Mouse (Mus musculus) monocyte, adult 5-6 weeks (primary cell): Measurements from ENCODE around the gene Gdpd1. TPM values are rescaled to one million over a fixed set of nuclear protein-coding genes. Genes with fewer than 3 reads are reported as not detected.
"Not testable (repeated sequence)": the region's sequence is repeated elsewhere in the genome, so short reads cannot be mapped to it uniquely, and the experiment has no call there.

Experiments
- ATAC-seq: fragments of 153-309, 156-312 bp; replicated peaks from 2 replicates; pipeline ENCODE4 v1.8.0; 2017; ENCODE audit warnings: mild to moderate bottlenecking; ENCODE audit not compliant: low TSS enrichment, insufficient number of reproducible peaks, severe bottlenecking, poor library complexity, low FRiP score
- total RNA-seq: library from RNA; stranded (forward); fragments of 200-1000, 200-491, 200-594 nt; gene quantifications from 3 replicates; pipeline ENCODE4 v1.2.3, GENCODE M21; 2017

Gdpd1 gene
- total RNA-seq, 1 experiment from 2014 or later = not detected

DNA sequence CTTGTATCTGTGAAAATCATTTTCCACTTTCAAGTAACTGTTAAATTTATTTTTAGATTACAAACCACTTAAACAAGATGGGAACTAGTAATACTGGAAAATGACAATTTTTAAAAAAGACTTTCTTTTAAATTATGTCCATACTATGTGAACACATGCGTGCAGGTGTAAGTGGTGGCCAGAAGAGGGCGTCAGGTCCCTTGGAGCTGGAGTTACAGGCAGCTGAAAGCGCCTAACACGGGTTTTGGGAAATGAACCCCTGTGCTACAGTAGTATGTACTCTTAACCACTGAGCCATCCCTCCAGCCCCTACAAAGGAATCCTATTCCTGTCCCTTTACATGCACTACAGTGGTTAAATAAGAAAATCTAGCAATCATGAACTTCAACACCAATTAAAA is 37.7 kb downstream of the Gdpd1 start:
- no peak for ATAC-seq

DNA sequence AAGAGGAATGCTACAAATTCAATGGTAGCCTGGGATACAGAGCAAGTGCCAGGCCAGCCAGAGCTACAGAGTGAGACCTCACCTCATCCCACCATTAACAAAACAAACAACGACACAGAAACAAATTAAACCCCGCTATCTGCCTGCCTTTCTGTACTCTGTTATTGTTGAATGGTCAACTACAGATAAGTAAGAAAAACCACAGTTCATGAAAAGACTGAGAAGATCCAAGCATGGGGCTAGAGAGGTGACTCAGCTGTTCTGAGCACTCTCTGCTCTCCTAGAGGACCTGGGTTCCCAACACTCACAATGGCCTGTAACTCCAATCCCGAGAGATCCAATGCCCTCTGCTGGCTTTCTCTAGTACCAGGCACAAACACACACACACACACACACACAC is 45.6 kb downstream of the Gdpd1 start:
- ATAC-seq = no peak

DNA sequence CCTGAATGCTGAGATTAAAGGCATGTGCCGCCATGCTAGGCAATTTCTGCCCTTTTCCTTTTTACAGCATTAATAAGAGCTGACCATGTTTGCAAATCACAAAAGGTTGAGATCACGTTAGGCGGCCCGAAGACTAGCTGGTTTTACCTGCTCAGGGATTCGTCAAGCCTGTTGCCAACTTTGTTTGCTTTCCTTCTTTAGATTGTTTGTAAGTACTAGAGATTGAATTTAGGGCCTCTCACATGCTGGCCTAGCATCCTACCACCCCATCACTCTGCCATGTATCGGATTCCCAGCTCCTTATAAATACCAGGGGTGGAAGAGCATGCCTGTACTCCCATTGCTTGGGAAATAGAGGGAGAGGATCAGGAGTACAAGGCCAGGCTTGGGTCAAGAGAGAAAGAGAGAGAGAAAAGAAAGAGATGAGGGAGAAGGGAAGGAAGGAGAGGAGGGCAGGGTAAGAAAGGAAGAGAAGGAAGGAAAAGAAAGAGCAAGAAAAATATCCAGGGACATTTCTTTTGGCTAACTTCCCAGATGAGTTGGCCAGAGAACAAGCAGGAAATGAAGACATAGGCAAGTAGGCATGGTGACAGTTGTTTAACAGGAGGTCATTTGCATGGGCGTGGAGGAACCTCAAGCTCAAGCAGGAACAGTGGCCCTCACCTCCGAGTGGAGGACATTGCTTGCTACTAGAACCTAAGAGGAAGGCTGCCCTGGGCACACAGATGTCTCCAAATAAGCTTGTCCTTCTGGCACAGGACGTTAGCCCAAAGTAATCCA is 47.6 kb downstream of the Gdpd1 start:
- ATAC-seq = peak; percentile 47; the same call in 1 of the 2 replicates

DNA sequence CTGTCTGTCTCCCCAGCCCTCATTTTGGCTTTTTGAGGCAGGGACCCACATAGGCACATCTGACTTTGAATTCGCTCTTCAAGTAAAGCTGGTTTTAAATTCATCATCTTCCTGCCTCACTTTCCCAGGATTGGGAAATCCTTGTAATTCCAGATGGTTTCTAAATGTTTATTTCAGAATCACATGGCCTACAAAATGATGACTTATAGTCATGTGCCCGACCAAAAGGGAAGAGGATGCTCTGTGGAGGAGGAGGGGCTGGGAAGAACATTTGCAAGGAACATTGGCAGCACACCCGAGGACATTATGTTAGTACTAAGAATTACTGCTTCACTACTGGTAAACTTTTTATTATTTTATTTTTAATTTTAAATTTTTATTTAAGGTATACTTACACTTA is 48.5 kb downstream of the Gdpd1 start:
- no peak for ATAC-seq

DNA sequence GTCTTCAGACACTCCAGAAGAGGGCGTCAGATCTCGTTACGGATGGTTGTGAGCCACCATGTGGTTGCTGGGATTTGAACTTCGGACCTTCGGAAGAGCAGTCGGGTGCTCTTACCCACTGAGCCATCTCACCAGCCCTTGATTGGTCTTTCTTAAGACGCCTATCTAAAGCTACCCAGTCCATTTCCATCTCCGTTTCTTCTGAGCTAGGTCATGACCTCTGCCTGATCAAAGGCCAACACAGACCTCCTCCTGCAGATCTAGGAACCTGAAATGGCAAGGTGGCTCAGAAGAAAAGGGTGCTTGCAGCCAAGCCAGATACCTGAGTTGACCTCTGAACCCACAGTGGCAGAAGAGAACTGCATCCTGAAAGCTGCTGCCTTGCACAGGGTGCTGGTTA is 50.6 kb downstream of the Gdpd1 start:
- not testable (repeated sequence) for ATAC-seq

DNA sequence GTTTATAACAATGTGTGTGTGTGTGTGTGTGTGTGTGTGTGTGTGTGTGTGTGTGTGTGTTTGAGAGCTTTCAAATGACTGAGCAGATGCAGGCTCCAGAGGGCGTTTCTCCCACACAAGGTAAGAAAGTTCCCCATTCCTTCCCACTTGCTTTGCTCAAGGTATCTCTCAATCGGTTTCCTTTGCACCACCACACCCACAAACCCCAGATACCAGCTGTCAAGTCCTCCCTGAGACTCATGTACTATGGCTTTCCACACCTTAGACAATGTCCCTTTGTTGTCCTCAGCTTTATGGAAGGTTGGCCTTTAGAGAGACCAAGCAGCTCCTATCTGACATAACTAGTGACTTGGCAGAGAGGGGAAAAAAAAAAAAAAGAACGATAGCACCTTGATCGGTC is 51.1 kb downstream of the Gdpd1 start:
- no peak for ATAC-seq

DNA sequence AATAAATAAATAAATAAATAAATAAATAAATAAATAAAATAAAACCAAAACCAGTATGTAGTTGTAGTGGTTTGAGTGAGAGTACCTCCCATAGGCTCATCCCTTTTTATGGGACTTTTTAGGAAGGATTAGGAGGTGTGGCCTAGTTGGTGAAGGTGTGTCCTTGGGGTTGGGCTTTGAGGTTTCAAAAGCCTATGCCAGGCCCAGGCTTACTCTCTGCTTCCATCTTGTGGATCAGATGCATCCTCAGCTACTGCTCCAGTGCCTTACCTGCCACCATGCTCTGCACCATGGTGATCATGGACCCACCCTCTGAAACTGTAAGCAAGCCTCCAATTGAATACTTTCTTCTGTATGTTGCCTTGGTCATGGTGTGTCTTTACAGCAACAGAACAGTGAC is 52.3 kb downstream of the Gdpd1 start:
- ATAC-seq = no peak

DNA sequence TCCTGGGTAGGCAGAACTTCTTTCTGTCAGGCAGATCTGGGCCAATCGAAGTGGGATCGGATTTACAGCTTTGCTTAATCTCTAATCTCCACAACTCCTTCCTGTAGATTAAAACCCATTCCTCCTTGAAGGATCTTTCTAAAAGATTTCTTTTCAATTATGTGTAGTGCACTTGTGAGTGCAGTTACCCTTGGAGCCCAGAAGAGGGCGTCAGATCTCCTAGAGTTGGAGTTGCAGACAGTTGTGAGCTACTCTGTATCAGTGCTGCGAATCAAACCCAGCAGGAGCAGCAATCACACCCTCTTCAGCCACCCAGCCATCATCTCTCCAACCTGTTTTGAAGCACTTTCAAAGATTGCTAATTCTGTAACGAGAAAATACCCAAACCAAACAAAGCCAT is 53.4 kb downstream of the Gdpd1 start:
- no peak for ATAC-seq

DNA sequence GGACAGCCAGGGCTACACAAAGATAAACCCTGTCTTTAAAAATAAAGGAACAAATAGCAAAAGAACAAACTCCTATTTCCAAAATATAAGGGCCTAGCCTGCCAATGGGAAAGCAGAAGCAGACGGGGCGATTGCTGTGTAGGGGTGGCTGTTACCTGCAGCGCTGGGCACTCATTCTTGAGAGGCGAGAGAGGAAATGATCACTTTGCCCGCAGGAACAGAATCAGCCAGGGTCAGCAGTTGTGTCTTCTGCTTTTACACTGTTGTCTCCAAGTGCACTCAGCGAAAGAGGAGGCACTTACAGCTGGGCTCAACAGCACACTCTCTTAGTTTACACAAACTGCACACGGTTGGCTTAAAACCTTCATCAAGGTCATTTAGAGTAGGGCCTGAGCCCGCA is 54.4 kb downstream of the Gdpd1 start:
- ATAC-seq = no peak

DNA sequence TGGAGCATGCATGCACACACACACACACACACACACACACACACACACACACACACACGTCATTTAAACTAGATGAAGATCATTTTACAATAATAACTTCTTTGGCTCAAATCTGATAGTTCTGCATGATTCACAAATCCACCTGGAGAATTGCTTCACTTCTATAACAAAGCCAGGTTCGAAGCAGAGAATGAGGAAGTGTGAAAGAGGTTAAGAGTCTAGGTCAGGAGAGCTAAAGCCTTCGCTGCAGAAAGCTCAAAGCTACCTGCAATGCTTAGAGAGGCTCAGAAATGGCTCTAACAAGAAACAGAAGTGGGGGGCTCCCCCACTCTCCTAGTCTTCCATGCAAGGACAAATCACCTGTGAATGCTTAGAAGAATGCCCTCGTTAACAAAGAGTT is 55.8 kb downstream of the Gdpd1 start:
- no peak for ATAC-seq

DNA sequence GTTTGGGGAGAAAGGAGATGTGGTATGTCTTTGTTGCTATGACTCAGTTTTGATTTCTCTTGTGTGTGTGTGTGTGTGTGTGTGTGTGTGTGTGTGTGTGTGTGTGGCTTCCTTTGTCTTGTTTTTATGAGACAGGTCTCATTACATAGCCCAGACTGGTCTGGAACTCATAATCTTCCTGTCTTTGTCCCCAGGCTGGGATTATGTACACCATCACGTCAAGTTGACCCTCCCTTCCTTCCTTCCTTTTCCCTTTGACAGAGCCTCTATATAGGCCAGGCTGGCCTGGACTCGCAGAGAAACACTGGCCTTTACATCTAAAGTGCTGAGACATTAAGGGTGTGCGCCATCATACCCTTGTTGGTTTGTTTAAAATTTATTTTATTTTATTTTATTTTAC is 58.2 kb downstream of the Gdpd1 start:
- no peak for ATAC-seq

DNA sequence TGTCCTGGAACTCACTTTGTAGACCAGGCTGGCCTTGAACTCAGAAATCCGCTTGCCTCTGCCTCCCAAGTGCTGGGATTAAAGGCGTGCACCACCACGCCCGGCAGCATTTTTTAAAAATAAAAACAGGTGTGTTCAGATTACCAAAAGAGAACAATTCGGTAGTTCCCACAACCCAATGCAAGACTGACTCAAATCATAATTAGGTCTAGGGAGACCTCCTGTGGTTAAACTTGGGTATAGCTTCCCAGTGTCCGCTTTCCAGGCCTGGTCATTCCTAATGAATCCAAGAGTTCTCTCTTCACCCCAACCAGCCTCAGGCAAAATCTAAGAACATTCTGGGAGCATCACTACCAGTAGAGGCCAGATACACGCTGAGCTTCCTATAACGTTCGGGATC is 63.4 kb downstream of the Gdpd1 start:
- ATAC-seq = peak; percentile 90

DNA sequence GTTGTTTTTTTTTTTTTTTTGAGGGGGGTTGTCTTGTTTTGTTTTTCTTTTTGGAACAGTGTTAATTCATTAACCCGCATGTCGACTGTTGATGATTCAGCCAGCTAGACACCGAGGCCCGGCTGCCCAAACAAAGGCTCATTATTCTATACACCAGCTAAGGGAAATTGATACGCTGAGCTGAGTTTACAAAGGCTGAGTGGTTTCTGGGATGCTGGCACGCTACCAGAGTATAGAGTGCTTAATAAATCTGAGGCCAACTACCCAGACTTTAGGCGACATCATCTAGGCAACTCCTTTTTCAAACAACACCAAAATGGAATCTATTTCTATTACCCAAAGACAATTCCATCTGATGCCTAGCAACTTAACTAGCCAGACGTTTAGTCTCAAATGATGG is 66.5 kb downstream of the Gdpd1 start:
- no peak for ATAC-seq

DNA sequence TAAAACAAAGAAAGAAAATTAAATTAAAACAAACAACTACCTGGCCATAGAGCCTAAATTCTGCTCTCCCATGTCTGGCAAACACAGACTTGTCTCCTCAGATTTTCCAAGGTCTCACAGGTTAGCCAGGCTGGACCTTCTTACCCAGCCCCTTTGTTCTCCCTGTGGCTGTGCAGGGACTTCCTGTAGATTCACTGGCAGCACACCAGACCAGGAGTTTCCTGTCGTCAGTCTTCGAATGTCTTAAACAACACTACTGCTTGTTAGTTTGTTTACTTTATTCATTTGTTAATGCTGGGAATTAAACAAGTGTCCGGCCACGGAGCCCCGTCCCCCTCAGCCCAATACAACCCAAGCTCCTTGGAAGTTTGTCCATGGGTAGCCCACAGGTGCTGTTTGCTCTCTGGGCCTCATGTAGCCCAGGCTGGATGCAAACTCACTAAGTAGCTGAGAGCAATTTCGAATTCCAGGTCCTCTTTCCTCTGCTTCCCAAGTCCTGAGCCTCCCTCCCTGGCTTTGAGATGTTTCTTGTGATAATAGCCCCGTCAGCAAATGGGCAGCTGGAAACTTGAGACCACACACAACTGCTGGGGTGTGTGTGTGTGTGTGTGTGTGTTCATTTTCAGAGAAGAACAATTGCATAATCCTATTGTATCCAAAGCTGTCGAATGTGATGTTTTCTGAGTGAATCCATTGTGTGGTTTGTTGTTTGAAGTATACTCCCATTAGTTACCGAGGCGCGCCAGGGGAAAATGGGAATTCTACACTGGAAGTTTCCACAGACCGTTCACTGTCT is 68.7 kb downstream of the Gdpd1 start:
- ATAC-seq = no peak

DNA sequence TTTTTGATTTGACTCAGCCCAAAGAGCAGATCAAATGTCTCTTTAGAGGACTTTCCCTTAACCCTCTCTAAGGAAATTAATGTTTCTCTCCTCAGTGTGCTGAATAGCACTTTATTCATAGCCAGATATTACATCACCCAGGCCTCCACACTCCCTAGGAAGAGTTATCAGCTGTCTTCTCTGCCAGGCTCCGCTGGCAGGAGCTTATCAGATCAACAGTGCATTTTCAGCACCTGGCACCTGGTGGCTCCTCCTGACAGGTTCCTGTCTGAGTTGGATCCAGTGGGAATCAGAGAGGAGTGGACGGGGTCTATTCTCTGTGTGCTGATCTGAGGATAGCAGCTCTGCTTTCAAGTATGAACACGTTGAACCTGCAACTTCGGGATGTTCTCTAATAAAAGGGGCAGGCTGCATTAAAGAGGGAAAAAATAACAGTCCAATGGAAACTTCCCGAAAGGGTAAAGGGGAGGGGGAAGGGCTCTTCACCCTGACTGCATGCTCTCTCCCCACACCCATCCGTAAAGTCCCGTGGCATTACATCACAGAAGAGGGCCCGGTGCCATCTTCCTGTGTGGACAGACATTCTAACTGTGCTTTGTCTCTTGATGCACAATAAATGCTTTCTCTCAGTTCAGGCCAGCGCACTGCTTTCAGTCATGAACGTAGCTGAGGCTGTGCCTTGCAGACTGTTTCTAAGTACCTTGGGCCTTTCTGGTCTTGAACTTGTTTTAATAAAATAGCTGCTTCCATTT is 71.6 kb downstream of the Gdpd1 start:
- no peak for ATAC-seq

DNA sequence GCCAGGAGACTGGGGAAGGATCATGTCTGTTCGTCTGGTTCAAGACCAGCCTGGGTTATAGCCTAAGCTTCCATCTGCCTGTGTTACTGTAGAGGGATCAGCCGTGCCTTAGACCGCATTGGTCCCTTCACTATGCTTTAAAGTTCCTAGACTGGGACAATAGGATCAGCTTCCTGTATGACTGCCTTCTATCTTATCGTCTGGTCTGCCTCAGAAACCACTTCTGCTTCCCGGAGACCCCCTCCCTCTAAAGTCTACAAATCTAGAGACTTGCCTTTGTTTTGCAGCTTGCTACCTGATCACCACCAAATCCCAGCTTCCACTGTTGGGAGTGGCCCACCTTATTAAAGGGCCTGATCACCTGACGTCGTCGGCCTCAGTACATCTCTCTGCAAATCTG is 72.6 kb downstream of the Gdpd1 start:
- no peak for ATAC-seq

DNA sequence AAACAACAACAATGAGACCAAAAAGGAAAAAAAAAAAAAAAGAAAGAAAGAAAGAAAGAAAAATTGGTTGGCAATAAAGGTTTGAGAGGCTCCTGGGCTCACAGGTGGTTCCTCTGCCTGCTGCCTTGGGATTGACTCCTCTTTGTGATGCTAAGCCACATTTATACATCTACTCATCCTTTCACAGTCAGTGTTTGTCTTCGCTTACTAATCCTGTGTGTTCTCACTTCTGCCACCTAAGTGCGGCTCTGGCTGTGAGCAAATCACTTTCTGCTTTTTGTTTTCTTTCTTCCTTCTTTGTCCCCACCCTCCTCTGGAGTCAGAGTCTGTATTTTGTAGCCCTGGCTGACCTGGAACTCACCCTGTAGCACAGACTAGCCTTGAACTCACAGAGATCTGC is 77.6 kb downstream of the Gdpd1 start:
- ATAC-seq = no peak

DNA sequence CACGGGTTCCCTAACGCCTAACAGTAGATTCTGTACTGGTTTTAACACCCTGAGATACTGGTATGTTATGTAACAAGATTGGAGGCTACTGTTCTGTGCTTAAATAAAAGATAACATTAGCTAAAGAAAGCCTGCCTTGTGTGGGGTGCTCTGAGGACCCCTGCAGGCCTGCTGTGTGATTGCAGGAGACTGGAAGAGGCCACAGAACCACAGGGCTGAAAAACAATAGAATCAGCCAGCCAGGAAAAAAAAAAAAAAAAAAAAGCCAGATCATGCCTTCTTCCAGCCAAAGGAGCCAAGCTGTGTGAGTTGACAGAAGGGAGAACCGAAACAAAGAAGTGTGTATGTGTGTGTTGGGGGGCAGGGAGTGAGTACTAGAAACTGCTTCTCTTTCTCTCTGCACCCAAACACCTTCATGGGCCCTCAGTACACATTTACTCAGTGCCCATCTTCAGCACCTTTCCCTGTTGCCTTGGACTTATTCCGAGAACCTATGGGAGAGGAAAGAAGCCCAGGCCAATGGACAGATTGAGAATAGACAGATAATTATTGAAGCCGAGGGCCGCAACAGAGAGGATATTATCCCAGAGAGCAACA is 78.1 kb downstream of the Gdpd1 start:
- ATAC-seq = peak; percentile 68
